Mouse (Mus musculus) liver, embryonic 14.5 days (tissue): ENCODE results near the gene Gm21149.
"Not testable (repeated sequence)": the region's sequence is repeated elsewhere in the genome, so short reads cannot be mapped to it uniquely, and the experiment has no call there.

Experiments
- CTCF ChIP-seq: IDR thresholded peaks from 2 replicates; pipeline ENCODE4 v1.5.1; 2016; ENCODE audit warnings: antibody characterized with exemption, low read depth, control low read depth
- EP300 ChIP-seq: IDR thresholded peaks from 2 replicates; pipeline ENCODE4 v1.6.1; 2016; ENCODE audit warnings: antibody characterized with exemption, low read depth

DNA sequence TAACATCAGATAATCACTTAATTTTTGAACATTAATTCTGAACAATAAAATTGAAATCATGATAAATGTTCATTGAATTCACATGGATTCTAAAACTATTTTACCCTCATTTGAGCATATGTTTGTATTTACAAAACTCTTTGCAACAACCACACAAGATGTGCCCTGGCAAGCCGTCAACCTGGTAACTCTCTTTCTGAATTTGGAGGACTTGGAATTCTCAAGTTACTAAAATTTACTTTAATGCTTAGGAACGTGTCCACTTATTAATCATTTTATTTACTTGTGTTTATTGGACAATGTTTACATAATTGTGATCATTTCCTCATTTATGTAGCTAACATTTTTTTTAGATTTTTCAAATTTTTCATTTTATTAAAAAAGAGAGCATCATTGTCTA is 40.8 kb upstream of the Gm21149 start:
- TF ChIP-seq EP300, CTCF: not testable (repeated sequence)
